Mouse (Mus musculus) stomach, embryonic 14.5 days (tissue): ENCODE measurements around the gene Tmsb10. TPM values are rescaled to one million over a fixed set of nuclear protein-coding genes. Genes with fewer than 3 reads are reported as not detected.

Experiments
- ATAC-seq: fragments of 200-750 bp; cut with Nextera tagmentation; 2 replicates; pipeline ENCODE4 v1.8.0; 2017; ENCODE audit warnings: low read depth, moderate TSS enrichment; ENCODE audit not compliant: insufficient number of reproducible peaks, insufficient read depth, low FRiP score
- H3K27ac ChIP-seq: fragments of 300-500 bp; sonication (generic); 2 replicates; pipeline ENCODE4 v1.5.1; 2014; ENCODE audit warnings: mild to moderate bottlenecking, low read length, moderate library complexity, mixed read lengths
- H3K27me3 ChIP-seq: fragments of 300-500 bp; sonication (generic); 2 replicates; pipeline ENCODE4 v1.6.1; 2014; ENCODE audit warnings: low read length, control low read depth, mixed read lengths; ENCODE audit not compliant: control insufficient read depth, insufficient read depth
- H3K36me3 ChIP-seq: fragments of 300-500 bp; sonication (generic); 2 replicates; pipeline ENCODE4 v1.6.1; 2014; ENCODE audit warnings: mild to moderate bottlenecking, control low read depth, low read length, moderate library complexity, mixed read lengths; ENCODE audit not compliant: control insufficient read depth, insufficient read depth
- H3K4me1 ChIP-seq: fragments of 300-500 bp; sonication (generic); 2 replicates; pipeline ENCODE4 v1.6.1; 2014; ENCODE audit warnings: low read length, control low read depth, mixed read lengths; ENCODE audit not compliant: control insufficient read depth, insufficient read depth
- H3K4me2 ChIP-seq: fragments of 300-500 bp; sonication (generic); replicated peaks from 2 replicates; pipeline ENCODE4 v1.6.1; 2014; ENCODE audit warnings: low read depth, low read length, control low read depth
- H3K4me3 ChIP-seq: fragments of 300-500 bp; sonication (generic); 2 replicates; pipeline ENCODE4 v1.5.1; 2014; ENCODE audit warnings: low read depth, low read length, control low read depth
- H3K9ac ChIP-seq: fragments of 300-500 bp; sonication (generic); replicated peaks from 2 replicates; pipeline ENCODE4 v1.6.1; 2014; ENCODE audit warnings: low read depth, mild to moderate bottlenecking, control low read depth, low read length, moderate library complexity, mixed read lengths
- H3K9me3 ChIP-seq: fragments of 300-500 bp; sonication (generic); 2 replicates; pipeline ENCODE4 v1.6.1; 2016; ENCODE audit warnings: low read depth, low read length, control low read depth; ENCODE audit not compliant: control insufficient read depth
- WGBS: fragments of 180-500 bp; shearing (Covaris S2); extraction: QIAGEN DNeasy Blood & Tissue Kit; methylation state at CpG from one replicate; pipeline ENCODE4 v1.1.7; 2014; 5-methylcytosine and 5-hydroxymethylcytosine counted together
- polyA plus RNA-seq: library from polyadenylated mRNA; unstranded; fragments of >200 nt; fragmentation: Nextera tagmentation; extraction: Ambion mirVana; gene quantifications from 2 replicates; pipeline ENCODE4 v1.2.1, GENCODE M21; 2014

Tmsb10 gene
- 2,356 and 2,370 TPM in 2 replicates for polyA plus RNA-seq

GRCm38 (mm10) chr6:72958662-72959071, at the start of gene Tmsb10:
Tmsb10 (minus strand) TSS chr6:72958748.
- ATAC-seq, result peak; percentile 0; the same call in 1 of the 2 replicates
- Histone ChIP-seq H3K27me3 (no peaks in the 10 kb centered on the region), H3K4me3 (peak within 1 kb of the TSS; percentile 82), H3K9me3 (no peaks in the 10 kb centered on the region), H3K27ac (peak within 1 kb of the TSS; percentile 91), H3K36me3 (no peaks in the 10 kb centered on the region), H3K9ac (peak within 1 kb of the TSS; percentile 97), H3K4me2 (peak within 1 kb of the TSS; percentile 51), H3K4me1 (peaks cover 17% of the 10 kb centered on the region)
- 2% methylated on average over 19 of the region's 19 CpGs for WGBS

GRCm38 (mm10) chr6:73003601-73004000, 45.1 kb upstream of the Tmsb10 start:
- Histone ChIP-seq H3K9me3 (no peaks in the 10 kb centered on the region), H3K4me3 (no peak overlapping the region), H3K27ac (no peak overlapping the region), H3K27me3 (no peaks in the 10 kb centered on the region), H3K9ac (no peak overlapping the region), H3K4me1 (no peaks in the 10 kb centered on the region), H3K4me2 (no peak overlapping the region), H3K36me3 (no peaks in the 10 kb centered on the region)
- WGBS, result 51% methylated on average over 5 of the region's 5 CpGs
- no peak for ATAC-seq

GRCm38 (mm10) chr6:73002391-73002790, 43.8 kb upstream of the Tmsb10 start:
- H3K27me3 ChIP-seq, result no peaks in the 10 kb centered on the region
- no peak overlapping the region for H3K4me3 ChIP-seq
- H3K9me3 ChIP-seq, result no peaks in the 10 kb centered on the region
- no peaks in the 10 kb centered on the region for H3K4me1 ChIP-seq
- H3K36me3 ChIP-seq, result no peaks in the 10 kb centered on the region
- 0 out of 2 replicates have a peak, but pooled peaks have one; percentile 53 for ATAC-seq
- H3K27ac ChIP-seq, result no peak overlapping the region
- H3K9ac ChIP-seq, result no peak overlapping the region
- 29% methylated on average over 1 of the region's 1 CpGs for WGBS
- H3K4me2 ChIP-seq, result no peak overlapping the region

GRCm38 (mm10) chr6:72998809-72999208, 40.3 kb upstream of the Tmsb10 start:
- Histone ChIP-seq H3K4me1 (no peaks in the 10 kb centered on the region), H3K4me3 (no peak overlapping the region), H3K27ac (no peak overlapping the region), H3K4me2 (no peak overlapping the region), H3K36me3 (no peaks in the 10 kb centered on the region), H3K9me3 (no peaks in the 10 kb centered on the region), H3K27me3 (no peaks in the 10 kb centered on the region), H3K9ac (no peak overlapping the region)
- WGBS, result 94% methylated on average over 1 of the region's 1 CpGs
- no peak for ATAC-seq

- no peak overlapping the region for H3K9ac ChIP-seq
- no peaks in the 10 kb centered on the region for H3K9me3 ChIP-seq
- no peak overlapping the region for H3K27ac ChIP-seq
- H3K27me3 ChIP-seq, result no peaks in the 10 kb centered on the region
- no peaks in the 10 kb centered on the region for H3K36me3 ChIP-seq
- 70% methylated on average over 5 of the region's 5 CpGs for WGBS
- ATAC-seq, result no peak
- no peak overlapping the region for H3K4me2 ChIP-seq
- H3K4me3 ChIP-seq, result no peak overlapping the region
- H3K4me1 ChIP-seq, result 0 out of 2 replicates have a peak, but pooled peaks cover 4% of the 10 kb centered on the region
Measured at GRCm38 (mm10) chr6:72993688-72994082, 35.1 kb upstream of the Tmsb10 start.

- H3K9ac ChIP-seq, result no peak overlapping the region
- H3K4me1 ChIP-seq, result 0 out of 2 replicates have a peak, but pooled peaks cover 4% of the 10 kb centered on the region
- no peaks in the 10 kb centered on the region for H3K36me3 ChIP-seq
- 57% methylated on average over 8 of the region's 8 CpGs for WGBS
- no peak overlapping the region for H3K27ac ChIP-seq
- no peak for ATAC-seq
- H3K9me3 ChIP-seq, result no peaks in the 10 kb centered on the region
- H3K4me3 ChIP-seq, result no peak overlapping the region
- no peaks in the 10 kb centered on the region for H3K27me3 ChIP-seq
- no peak overlapping the region for H3K4me2 ChIP-seq
Measured at GRCm38 (mm10) chr6:72993054-72993687, 34.6 kb upstream of the Tmsb10 start.

- Histone ChIP-seq H3K27me3 (no peaks in the 10 kb centered on the region), H3K9ac (no peak overlapping the region), H3K27ac (peak overlapping the region; percentile 7; the same call in 1 of the 2 replicates), H3K36me3 (no peaks in the 10 kb centered on the region), H3K4me2 (no peak overlapping the region), H3K9me3 (no peaks in the 10 kb centered on the region), H3K4me3 (no peak overlapping the region), H3K4me1 (0 out of 2 replicates have a peak, but pooled peaks cover 4% of the 10 kb centered on the region)
- no peak for ATAC-seq
- WGBS, result 83% methylated on average over 5 of the region's 5 CpGs
Measured at GRCm38 (mm10) chr6:72990206-72990605, 31.7 kb upstream of the Tmsb10 start.

- H3K4me3 ChIP-seq, result no peak overlapping the region
- no peak overlapping the region for H3K4me2 ChIP-seq
- ATAC-seq, result no peak
- 25% methylated on average over 7 of the region's 7 CpGs for WGBS
- no peaks in the 10 kb centered on the region for H3K27me3 ChIP-seq
- H3K36me3 ChIP-seq, result no peaks in the 10 kb centered on the region
- no peak overlapping the region for H3K9ac ChIP-seq
- H3K27ac ChIP-seq, result no peak overlapping the region
- H3K9me3 ChIP-seq, result no peaks in the 10 kb centered on the region
- 0 out of 2 replicates have a peak, but pooled peaks cover 4% of the 10 kb centered on the region for H3K4me1 ChIP-seq
Measured at GRCm38 (mm10) chr6:72989028-72989736, 30.6 kb upstream of the Tmsb10 start.
